Mouse (Mus musculus) CH12.LX (cell line): ENCODE measurements at regions not wholly inside any gene's neighbourhood (a gene's known extent, or its start where the extent isn't known, plus 50 kb on each side); places are given as distances from the start of the nearest gene placed in this dataset.

Source experiments
- DNase-seq: peaks from one replicate; pipeline ENCODE4 v3.0.0-alpha.2; 2013; ENCODE audit errors: extremely low read depth
- H3K27ac ChIP-seq: 2 replicates; pipeline ENCODE4 v1.5.1; 2012; ENCODE audit warnings: low read depth, mild to moderate bottlenecking, control low read depth, moderate library complexity; ENCODE audit not compliant: insufficient read depth
- H3K27me3 ChIP-seq: replicated peaks from 2 replicates; pipeline ENCODE3; 2012; ENCODE audit warnings: inconsistent platforms
- H3K36me3 ChIP-seq, 2 experiments: replicated peaks in 1 of 2; 2 replicates each; pipeline versions ENCODE3 to v1.6.1; 2012; ENCODE audit warnings: inconsistent platforms in 1 of 2, low read length in 1 of 2, mild to moderate bottlenecking in 1 of 2, mixed read lengths in 1 of 2, moderate library complexity in 1 of 2; ENCODE audit not compliant: control insufficient read depth in 1 of 2, insufficient read depth in 1 of 2
- H3K4me1 ChIP-seq, 2 experiments: 2 replicates each; pipeline ENCODE4 v1.6.1; 2012; ENCODE audit warnings: inconsistent platforms in 1 of 2, moderate library complexity in 1 of 2; ENCODE audit not compliant: insufficient read depth in 2 of 2, control insufficient read depth in 1 of 2
- H3K4me2 ChIP-seq: 2 replicates; pipeline ENCODE4 v1.6.1; 2012; ENCODE audit warnings: low read depth, mild to moderate bottlenecking, control low read depth; ENCODE audit not compliant: poor library complexity, insufficient read depth, severe bottlenecking
- H3K4me3 ChIP-seq, 3 experiments: fragments of 150-350 bp in 1 of 3; sonication (generic) in 1 of 3; replicated peaks in 1 of 3; 2 replicates each; pipeline versions ENCODE3 to v1.5.1; 2011 to 2012; ENCODE audit warnings: low read depth in 2 of 3, low read length in 2 of 3, mild to moderate bottlenecking in 2 of 3, moderate library complexity in 2 of 3, control low read depth in 1 of 3, improper control_type of control experiment in 1 of 3, inconsistent platforms in 1 of 3, mixed read lengths in 1 of 3; ENCODE audit not compliant: poor library complexity in 1 of 3
- H3K79me2 ChIP-seq: replicated peaks from 2 replicates; pipeline ENCODE4 v1.6.1; 2012; ENCODE audit warnings: mild to moderate bottlenecking, moderate library complexity; ENCODE audit not compliant: control insufficient read depth, poor library complexity, insufficient read depth, severe bottlenecking; ENCODE audit errors: extremely low read depth
- H3K9ac ChIP-seq: 2 replicates; pipeline ENCODE4 v1.6.1; 2012; ENCODE audit warnings: low read depth, mild to moderate bottlenecking, control low read depth, moderate library complexity; ENCODE audit not compliant: insufficient read depth
- H3K9me3 ChIP-seq: replicated peaks from 2 replicates; pipeline ENCODE3; 2012; ENCODE audit warnings: low read length, inconsistent platforms, mixed read lengths
- BHLHE40 ChIP-seq: IDR thresholded peaks from 2 replicates; pipeline ENCODE4 v1.6.1; 2011; ENCODE audit warnings: mild to moderate bottlenecking, low read depth, low read length, improper control_type of control experiment
- CHD1 ChIP-seq: IDR thresholded peaks from 2 replicates; pipeline ENCODE4 v1.6.1; 2012; ENCODE audit warnings: low read depth, low read length, improper control_type of control experiment, inconsistent platforms
- CTCF ChIP-seq, 2 experiments: IDR thresholded peaks in 1 of 2; conservative IDR thresholded peaks in 1 of 2; 2 replicates each; pipeline ENCODE4 v1.5.1; 2011 to 2012; ENCODE audit warnings: low read depth in 2 of 2, low read length in 2 of 2, improper control_type of control experiment in 1 of 2, inconsistent platforms in 1 of 2, mild to moderate bottlenecking in 1 of 2, moderate library complexity in 1 of 2
- ELF1 ChIP-seq: IDR thresholded peaks from 2 replicates; pipeline ENCODE4 v1.6.1; 2014; ENCODE audit warnings: low read depth, mild to moderate bottlenecking, inconsistent platforms, low read length, improper control_type of control experiment
- EP300 ChIP-seq: IDR thresholded peaks from 2 replicates; pipeline ENCODE4 v1.6.1; 2011; ENCODE audit warnings: low read length, improper control_type of control experiment
- IRF4 ChIP-seq: IDR thresholded peaks from 2 replicates; pipeline ENCODE4 v1.6.1; 2014; ENCODE audit warnings: low read depth, mild to moderate bottlenecking, inconsistent platforms, low read length, improper control_type of control experiment
- JUN ChIP-seq: IDR thresholded peaks from 2 replicates; pipeline ENCODE4 v1.6.1; 2011; ENCODE audit warnings: low read depth, mild to moderate bottlenecking, low read length, improper control_type of control experiment, moderate library complexity; ENCODE audit not compliant: insufficient read depth
- KAT2A ChIP-seq: IDR thresholded peaks from 2 replicates; pipeline ENCODE4 v1.6.1; 2012; ENCODE audit warnings: low read length, improper control_type of control experiment, inconsistent platforms; ENCODE audit not compliant: insufficient replicate concordance
- MAZ ChIP-seq: IDR thresholded peaks from 2 replicates; pipeline ENCODE4 v1.6.1; 2012; ENCODE audit warnings: low read depth, mild to moderate bottlenecking, inconsistent platforms, low read length, improper control_type of control experiment, moderate library complexity
- MEF2A ChIP-seq: IDR thresholded peaks from 2 replicates; pipeline ENCODE4 v1.6.1; 2014; ENCODE audit warnings: low read depth, mild to moderate bottlenecking, inconsistent platforms, low read length, improper control_type of control experiment, borderline replicate concordance
- NELFE ChIP-seq: IDR thresholded peaks from 2 replicates; pipeline ENCODE4 v1.6.1; 2011; ENCODE audit warnings: low read depth, low read length, improper control_type of control experiment
- POLR2A ChIP-seq: IDR thresholded peaks from 2 replicates; pipeline ENCODE4 v1.6.1; 2011; ENCODE audit warnings: low read depth, mild to moderate bottlenecking, improper control_type of control experiment, low read length
- SMC3 ChIP-seq: IDR thresholded peaks from 2 replicates; pipeline ENCODE4 v1.6.1; 2011; ENCODE audit warnings: low read depth, low read length, improper control_type of control experiment
- TCF12 ChIP-seq: IDR thresholded peaks from 2 replicates; pipeline ENCODE4 v1.6.1; 2014; ENCODE audit warnings: low read depth, mild to moderate bottlenecking, inconsistent platforms, low read length, improper control_type of control experiment
- USF2 ChIP-seq: conservative IDR thresholded peaks from 2 replicates; pipeline ENCODE4 v1.6.1; 2011; ENCODE audit warnings: low read depth, low read length, improper control_type of control experiment
- ZC3H11A ChIP-seq: IDR thresholded peaks from 2 replicates; pipeline ENCODE4 v1.6.1; 2012; ENCODE audit warnings: low read depth, mild to moderate bottlenecking, inconsistent platforms, low read length, improper control_type of control experiment
- ZMIZ1 ChIP-seq: IDR thresholded peaks from 2 replicates; pipeline ENCODE4 v1.6.1; 2012; ENCODE audit warnings: low read depth, mild to moderate bottlenecking, inconsistent platforms, low read length, improper control_type of control experiment
- ZNF384 ChIP-seq: IDR thresholded peaks from 2 replicates; pipeline ENCODE4 v1.6.1; 2012; ENCODE audit warnings: low read depth, low read length, improper control_type of control experiment, inconsistent platforms
- dilution Hi-C: fragments of 300-500 bp; cut with MboI; formaldehyde crosslinking; loops from 2 replicates; pipeline ENCODE4 v1.14.3; 2020; ENCODE audit warnings: low sequenced_read_pairs; ENCODE audit not compliant: extremely low pct_unique_long_range_greater_than_20kb, extremely low pct_ligation_motif_present
- in situ Hi-C: fragments of 300-500 bp; cut with MboI; formaldehyde crosslinking; loops from 3 replicates; pipeline ENCODE4 v1.14.3; 2019; ENCODE audit warnings: low sequenced_read_pairs, low pct_ligation_motif_present, low pct_unique_long_range_greater_than_20kb, mixed read lengths

DNA sequence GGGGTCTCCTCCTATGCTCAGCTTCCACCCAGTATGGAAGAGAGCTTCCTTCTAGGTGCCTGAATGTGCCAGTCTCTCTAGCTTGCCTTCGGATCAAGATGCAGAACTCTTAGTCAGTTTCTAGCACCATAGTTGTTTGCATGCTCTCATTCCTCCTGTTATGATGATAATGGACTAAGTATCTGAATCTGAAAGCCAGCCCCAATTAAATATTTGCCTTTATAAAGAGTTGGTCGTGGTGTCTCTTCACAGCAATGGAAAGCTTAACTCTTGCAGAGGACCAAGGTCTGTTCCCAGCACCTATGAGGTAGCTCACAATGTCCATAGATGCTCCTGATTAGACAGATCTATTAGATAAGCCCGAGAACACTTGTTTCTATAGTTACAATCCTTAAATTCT lies 1015.7 kb upstream of the Cntn5 start:
- no peaks in the 10 kb centered on the region for H3K27me3 ChIP-seq
- dilution Hi-C loops: no loop called here
- no peaks in the 10 kb centered on the region for H3K79me2 ChIP-seq
- no peak for DNase-seq
- no peak overlapping the region for H3K4me3 ChIP-seq
- no peak overlapping the region for H3K4me2 ChIP-seq
- H3K9ac ChIP-seq: no peak overlapping the region
- no peaks in the 10 kb centered on the region for H3K9me3 ChIP-seq
- H3K36me3 ChIP-seq: no peaks in the 10 kb centered on the region
- no peaks in the 10 kb centered on the region for H3K4me1 ChIP-seq
- no peak overlapping the region for H3K27ac ChIP-seq
- in situ Hi-C loops: no loop called here
- no peak for TF ChIP-seq MAZ
- no peak for TF ChIP-seq ZMIZ1
- TF ChIP-seq USF2: no peak
- no peak for TF ChIP-seq JUN
- TF ChIP-seq ZNF384: no peak
- TF ChIP-seq KAT2A: no peak
- TF ChIP-seq ZC3H11A: no peak
- no peak for TF ChIP-seq SMC3
- TF ChIP-seq, all 38 proteins: peak for 0

DNA sequence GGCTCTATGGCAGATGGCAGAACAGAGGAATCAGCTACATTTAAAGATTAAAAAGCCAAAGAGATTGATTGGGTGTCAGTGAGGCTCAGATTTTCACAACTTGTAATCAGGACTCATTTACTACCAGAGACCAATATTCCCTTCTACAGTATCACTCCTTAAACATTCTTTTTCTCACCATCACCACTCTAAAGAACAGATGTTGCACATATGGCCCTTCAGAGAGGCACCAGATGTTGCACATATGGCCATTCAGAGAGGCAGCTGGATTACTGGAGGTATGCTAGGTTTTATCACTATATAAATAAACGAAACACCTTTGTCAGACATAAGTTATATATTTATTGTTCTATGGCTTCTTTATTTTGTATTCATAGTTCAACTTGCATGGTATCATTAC lies 993.7 kb upstream of the Cntn5 start:
- no peak overlapping the region for H3K4me2 ChIP-seq
- no peaks in the 10 kb centered on the region for H3K9me3 ChIP-seq
- DNase-seq: no peak
- no peaks in the 10 kb centered on the region for H3K4me1 ChIP-seq
- H3K27ac ChIP-seq: no peak overlapping the region
- no peak overlapping the region for H3K9ac ChIP-seq
- no peak overlapping the region for H3K4me3 ChIP-seq
- no peaks in the 10 kb centered on the region for H3K27me3 ChIP-seq
- H3K79me2 ChIP-seq: no peaks in the 10 kb centered on the region
- in situ Hi-C loops: no loop called here
- no peak for TF ChIP-seq USF2
- no peak for TF ChIP-seq IRF4
- no peak for TF ChIP-seq CHD1
- no peak for TF ChIP-seq BHLHE40
- no peak for TF ChIP-seq MEF2A
- no peak for TF ChIP-seq TCF12
- TF ChIP-seq SMC3: no peak
- TF ChIP-seq CTCF (conservative IDR thresholded peaks at IDR 0.05 in 1 of 2, IDR thresholded peaks at IDR 0.05 in 1 of 2; ENCODE audit: low read depth in 2 of 2, low read length in 2 of 2): no peak
- no peak for TF ChIP-seq ELF1
- no peak for TF ChIP-seq NELFE
- TF ChIP-seq POLR2A: no peak
- no peak for TF ChIP-seq ZNF384
- no peak for TF ChIP-seq EP300
- TF ChIP-seq, all 38 proteins: peak for 0
- dilution Hi-C loops: no loop called here
- no peaks in the 10 kb centered on the region for H3K36me3 ChIP-seq
